Mouse (Mus musculus): Measurements from ENCODE around the gene Ptx4.

DNA sequence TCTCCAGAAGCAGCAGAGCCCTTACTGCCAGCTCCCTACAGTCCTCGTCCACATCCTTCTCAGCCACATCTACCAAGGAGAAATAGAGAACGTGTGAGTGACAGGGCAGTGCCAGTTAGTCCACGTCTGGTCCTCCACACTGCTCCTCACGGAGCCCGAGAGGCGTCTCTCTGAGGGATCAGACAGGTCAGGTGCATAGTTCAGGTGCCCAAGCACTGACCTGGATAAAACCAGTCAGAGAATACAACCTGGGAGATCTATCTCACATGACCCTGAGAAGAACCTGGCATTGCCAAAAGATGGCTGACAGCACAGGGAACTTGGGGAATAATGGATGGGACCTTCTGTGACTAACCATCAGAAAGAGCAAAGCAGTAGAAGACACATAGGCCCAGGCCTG, 20.5 kb upstream of the Ptx4 start:
- no peak for TF ChIP-seq CTCF (IDR thresholded peaks at IDR 0.05; ENCODE audit: extremely low read depth, insufficient read depth, low read length)
- TF ChIP-seq POLR2A (IDR thresholded peaks at IDR 0.05; ENCODE audit: extremely low read depth, insufficient read depth, low read length) = no peak
